Mouse (Mus musculus) cerebellum, adult 2 months (tissue): ENCODE results near the gene Pank4.

Experiments used
- CTCF ChIP-seq: fragments of 200-500 bp; IDR thresholded peaks from 2 replicates; pipeline ENCODE4 v1.5.1; 2011; ENCODE audit warnings: low read depth, mild to moderate bottlenecking, control low read depth, low read length, moderate library complexity, borderline replicate concordance; ENCODE audit not compliant: insufficient read depth
- POLR2A ChIP-seq: fragments of 200-500 bp; IDR thresholded peaks from 2 replicates; pipeline ENCODE4 v1.6.1; 2011; ENCODE audit warnings: low read length, control low read depth, borderline replicate concordance; ENCODE audit not compliant: insufficient read depth

DNA sequence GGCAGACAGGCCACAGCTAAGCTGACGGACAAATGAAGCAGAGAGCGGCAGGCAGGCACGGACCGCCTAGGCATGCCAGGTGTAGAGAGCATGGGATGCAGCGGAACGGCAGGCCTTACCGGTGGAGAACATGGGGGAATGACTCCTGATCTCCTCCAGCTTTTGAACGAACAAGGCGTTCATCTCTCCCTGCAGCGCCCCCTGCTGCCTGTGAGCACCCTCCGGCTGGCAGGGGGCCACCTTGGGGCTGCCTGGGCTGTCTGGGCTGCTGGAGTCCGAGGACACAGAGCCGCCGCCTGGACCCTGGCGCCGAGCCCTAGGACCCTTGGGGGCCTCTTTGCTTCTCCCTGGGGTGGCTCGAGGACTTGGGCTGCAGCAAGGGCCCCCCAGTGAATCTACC, 22.2 kb downstream of the Pank4 start:
- TF ChIP-seq POLR2A (no peak), CTCF (peak; percentile 53; the same call in 1 of the 2 replicates)
